Mouse (Mus musculus): ENCODE results near the gene Fam126a.

Gene Fam126a

GRCm38 (mm10) chr5:23992876-23993552 is 37.5 kb downstream of the Fam126a start:
- DNase-seq (ENCODE audit: low spot score), result no peak

GRCm38 (mm10) chr5:23990001-23990400 is 40.5 kb downstream of the Fam126a start:
- no peak for DNase-seq (ENCODE audit: low spot score)

GRCm38 (mm10) chr5:23987792-23988191 is 42.7 kb downstream of the Fam126a start:
- DNase-seq (ENCODE audit: low spot score), result no peak

GRCm38 (mm10) chr5:23982081-23982480 is 48.4 kb downstream of the Fam126a start:
- no peak for DNase-seq (ENCODE audit: low spot score)

- DNase-seq (ENCODE audit: low spot score), result no peak
Measured at GRCm38 (mm10) chr5:23978516-23978915, 52.0 kb downstream of the Fam126a start.

GRCm38 (mm10) chr5:23974994-23975575 is 55.4 kb downstream of the Fam126a start:
- no peak for DNase-seq (ENCODE audit: low spot score)

GRCm38 (mm10) chr5:23967705-23968104 is 62.8 kb downstream of the Fam126a start:
- DNase-seq (ENCODE audit: low spot score), result peak; percentile 62

- DNase-seq (ENCODE audit: low spot score), result peak; percentile 19
Measured at GRCm38 (mm10) chr5:23964599-23965165, 65.8 kb downstream of the Fam126a start.

GRCm38 (mm10) chr5:23953047-23953446 is 77.4 kb downstream of the Fam126a start:
- DNase-seq (ENCODE audit: low spot score), result no peak

- no peak for DNase-seq (ENCODE audit: low spot score)
Measured at GRCm38 (mm10) chr5:23948071-23948470, 82.4 kb downstream of the Fam126a start.

- DNase-seq (ENCODE audit: low spot score), result no peak
Measured at GRCm38 (mm10) chr5:23945056-23945455, 85.4 kb downstream of the Fam126a start.

- DNase-seq (ENCODE audit: low spot score), result no peak
Measured at GRCm38 (mm10) chr5:23943534-23943933, 87.0 kb downstream of the Fam126a start.

- DNase-seq (ENCODE audit: low spot score), result no peak
Measured at GRCm38 (mm10) chr5:23923481-23924165, 106.9 kb downstream of the Fam126a start.

GRCm38 (mm10) chr5:23922516-23923291 is 107.8 kb downstream of the Fam126a start:
- no peak for DNase-seq (ENCODE audit: low spot score)

GRCm38 (mm10) chr5:23921316-23921715 is 109.2 kb downstream of the Fam126a start:
- DNase-seq (ENCODE audit: low spot score), result no peak

- DNase-seq (ENCODE audit: low spot score), result no peak
Measured at GRCm38 (mm10) chr5:23919892-23920731, 110.4 kb downstream of the Fam126a start.

- DNase-seq (ENCODE audit: low spot score), result no peak
Measured at GRCm38 (mm10) chr5:23917301-23917700, 113.2 kb downstream of the Fam126a start.

- DNase-seq (ENCODE audit: low spot score), result no peak
Measured at GRCm38 (mm10) chr5:23911556-23911955, 118.9 kb downstream of the Fam126a start.

- DNase-seq (ENCODE audit: low spot score), result no peak
Measured at GRCm38 (mm10) chr5:23909256-23909655, 121.2 kb downstream of the Fam126a start.

GRCm38 (mm10) chr5:23908486-23909090 is 121.9 kb downstream of the Fam126a start:
- DNase-seq (ENCODE audit: low spot score), result no peak

- DNase-seq (ENCODE audit: low spot score), result no peak
Measured at GRCm38 (mm10) chr5:23902221-23902620, 128.3 kb downstream of the Fam126a start.

Measured in ovary, postnatal 36 days (tissue).